Mouse (Mus musculus): ENCODE data around the gene Syne4.

GRCm38 (mm10) chr7:30289071-30289713 lies 25.4 kb upstream of the Syne4 start:
- no peak for TF ChIP-seq CTCF (IDR thresholded peaks at IDR 0.05; ENCODE audit: low read depth, low read length)
- no peak for TF ChIP-seq TAL1 (conservative IDR thresholded peaks at IDR 0.05; ENCODE audit: low read depth, low read length)
- TF ChIP-seq POLR2AphosphoS5 (IDR thresholded peaks at IDR 0.05; ENCODE audit: insufficient replicate concordance, low read depth, low read length), result no peak
- no peak for TF ChIP-seq GATA2 (IDR thresholded peaks at IDR 0.05; ENCODE audit: borderline replicate concordance, low read depth, low read length)

Measured in G1E (cell line).